Mouse (Mus musculus): ENCODE measurements around the gene Dip2a.

Gene Dip2a
- long read RNA-seq, experiment 1 = 0 reads
- long read RNA-seq, experiment 2, partial matches to known transcripts = 0 of 1 reads
- long read RNA-seq, experiment 2, other reads (novel, unspliced or antisense) = 1 of 1 reads

GRCm38 (mm10) chr10:76344711-76345539, at the start of gene Dip2a:
Dip2a (minus strand) TSS chr10:76345291.
- intact Hi-C loops (cut with DNase I) = no loop called here

GRCm38 (mm10) chr10:76392596-76392995, 47.5 kb upstream of the Dip2a start:
- intact Hi-C loops (cut with DNase I) = no loop called here

GRCm38 (mm10) chr10:76391786-76392185, 46.7 kb upstream of the Dip2a start:
- intact Hi-C loops (cut with DNase I) = no loop called here

GRCm38 (mm10) chr10:76391166-76391565, 46.1 kb upstream of the Dip2a start:
- intact Hi-C loops (cut with DNase I) = no loop called here

- intact Hi-C loops (cut with DNase I) = no loop called here
These were observed 29.9 kb upstream of the Dip2a start for GRCm38 (mm10) chr10:76374981-76375380.

- intact Hi-C loops (cut with DNase I) = no loop called here
These were observed 26.6 kb upstream of the Dip2a start for GRCm38 (mm10) chr10:76371736-76372135.

GRCm38 (mm10) chr10:76368766-76369165, 23.7 kb upstream of the Dip2a start:
- intact Hi-C loops (cut with DNase I) = no loop called here

- intact Hi-C loops (cut with DNase I) = no loop called here
These were observed 18.1 kb upstream of the Dip2a start for GRCm38 (mm10) chr10:76363233-76363632.

GRCm38 (mm10) chr10:76358468-76358867, 13.4 kb upstream of the Dip2a start:
- intact Hi-C loops (cut with DNase I) = no loop called here

GRCm38 (mm10) chr10:76357286-76357875, 12.3 kb upstream of the Dip2a start:
- intact Hi-C loops (cut with DNase I) = no loop called here

- intact Hi-C loops (cut with DNase I) = no loop called here
These were observed 9.9 kb upstream of the Dip2a start for GRCm38 (mm10) chr10:76354974-76355373.

GRCm38 (mm10) chr10:76353986-76354385, 8.9 kb upstream of the Dip2a start:
- intact Hi-C loops (cut with DNase I) = no loop called here

GRCm38 (mm10) chr10:76351953-76352352, 6.9 kb upstream of the Dip2a start:
- intact Hi-C loops (cut with DNase I) = no loop called here

- intact Hi-C loops (cut with DNase I) = no loop called here
These were observed 1.5 kb upstream of the Dip2a start for GRCm38 (mm10) chr10:76346589-76346988.

GRCm38 (mm10) chr10:76346043-76346491, 976 bp upstream of the Dip2a start:
- intact Hi-C loops (cut with DNase I) = no loop called here

- intact Hi-C loops (cut with DNase I) = no loop called here
These were observed 430 bp upstream of the Dip2a start for GRCm38 (mm10) chr10:76345540-76345902.

GRCm38 (mm10) chr10:76334350-76334749, 10.7 kb downstream of the Dip2a start:
- intact Hi-C loops (cut with DNase I) = no loop called here

- intact Hi-C loops (cut with DNase I) = no loop called here
These were observed 13.1 kb downstream of the Dip2a start for GRCm38 (mm10) chr10:76332040-76332439.

- intact Hi-C loops (cut with DNase I) = no loop called here
These were observed 16.0 kb downstream of the Dip2a start for GRCm38 (mm10) chr10:76329093-76329492.

GRCm38 (mm10) chr10:76328574-76328973, 16.5 kb downstream of the Dip2a start:
- intact Hi-C loops (cut with DNase I) = no loop called here

GRCm38 (mm10) chr10:76326304-76327006, 18.6 kb downstream of the Dip2a start:
- intact Hi-C loops (cut with DNase I) = no loop called here

GRCm38 (mm10) chr10:76317623-76318022, 27.5 kb downstream of the Dip2a start:
- intact Hi-C loops (cut with DNase I) = no loop called here

Data from adrenal gland (tissue).